In the genomic region with DNA sequence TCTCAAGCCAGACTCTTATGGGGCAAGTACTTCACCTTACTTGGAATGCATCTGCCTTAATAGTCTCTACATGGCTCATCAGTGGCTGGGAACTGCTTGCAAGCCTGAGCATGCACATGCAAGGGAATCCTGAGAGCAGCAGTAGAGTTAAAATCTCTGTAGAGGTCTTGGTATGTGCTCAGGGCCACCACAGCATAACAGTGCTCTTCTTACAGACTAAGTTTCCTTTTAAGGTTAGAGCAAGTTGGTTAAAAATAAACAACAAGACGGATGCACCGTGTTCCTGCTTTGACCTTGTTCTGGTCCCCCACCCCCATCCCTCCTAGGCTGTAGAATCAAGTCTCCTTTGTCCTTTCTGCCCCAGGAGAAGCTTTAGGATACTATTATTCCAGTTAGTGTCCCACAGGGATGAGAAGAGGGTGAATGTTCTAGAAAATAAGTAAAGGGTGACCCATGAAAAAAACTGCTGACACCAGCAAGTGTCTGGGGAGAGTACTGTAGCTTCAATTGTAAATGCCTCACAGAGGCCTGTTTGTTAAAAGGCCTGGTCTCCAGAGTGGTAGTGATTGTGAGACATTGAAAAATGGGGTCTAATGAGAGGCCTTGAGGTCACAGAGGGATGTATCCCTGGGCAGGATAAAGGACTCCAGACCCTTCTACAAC, we compare ENCODE assay signal across 13 mouse cellular contexts. TPM values are rescaled to one million over a fixed set of nuclear protein-coding genes. Genes with fewer than 3 reads are reported as not detected.
A peak's percentile ranks its signal among the peaks of the same experiment; 100 is the strongest.
DNase-seq lines count a peak whose midpoint lies in the region; ATAC-seq and TF ChIP-seq lines count a peak whose summit lies in the region.
"Had no signal": no experiment of that assay in that cellular context is flagged by ENCODE, and none has a peak within 500 bp of the region (broad histone marks: within the 10 kb centered on the region; RNA-seq: fewer than 3 reads in every experiment).

No protein-coding gene starts in this region.

- peaks cover 16% of the 10 kb centered on the region for H3K4me1 ChIP-seq in kidney, embryonic 15.5 days
- no peaks in the 10 kb centered on the region for H3K4me1 ChIP-seq in ES-Bruce4 (ENCODE audit: control insufficient read depth, insufficient read depth, low read length)
- H3K4me1 ChIP-seq in embryonic facial prominence, embryonic 15.5 days = no peaks in the 10 kb centered on the region
- peaks cover 3% of the 10 kb centered on the region; the same call in 1 of the 2 replicates for H3K4me1 ChIP-seq in small intestine, adult 2 months (ENCODE audit: control insufficient read depth, insufficient read depth, insufficient read length, low read length)
- no peaks in the 10 kb centered on the region for H3K4me1 ChIP-seq in midbrain, embryonic 11.5 days (ENCODE audit: control insufficient read depth, insufficient read depth, low read length)
- H3K4me1 ChIP-seq: hindbrain, embryonic 15.5 days had no signal

- H3K27ac ChIP-seq in kidney, embryonic 15.5 days = peak overlapping the region; percentile 62
- peak overlapping the region; percentile 36; the same call in 1 of the 2 replicates for H3K27ac ChIP-seq in ES-Bruce4 (ENCODE audit: insufficient read depth, low read length)
- 0 out of 2 replicates have a peak overlapping the region, but pooled peaks have one; percentile 24 for H3K27ac ChIP-seq in embryonic facial prominence, embryonic 15.5 days (replicated peaks)
- H3K27ac ChIP-seq in small intestine, adult 2 months (ENCODE audit: insufficient read depth, low read depth, low read length) = peak overlapping the region; percentile 69
- H3K27ac ChIP-seq in midbrain, embryonic 11.5 days (ENCODE audit: low read depth, low read length) = no peak overlapping the region
- H3K27ac ChIP-seq: hindbrain, embryonic 15.5 days had no signal

- no peak overlapping the region for H3K9ac ChIP-seq in kidney, embryonic 15.5 days
- no peak overlapping the region for H3K9ac ChIP-seq in ES-Bruce4 (ENCODE audit: low read depth, poor library complexity, severe bottlenecking)
- no peak overlapping the region for H3K9ac ChIP-seq in embryonic facial prominence, embryonic 15.5 days
- H3K9ac ChIP-seq in midbrain, embryonic 11.5 days (ENCODE audit: low read length) = no peak overlapping the region
- H3K9ac ChIP-seq: forebrain, postnatal 0 days; hindbrain, embryonic 15.5 days had no signal

- 6% methylated on average over 2 of the region's 2 CpGs for WGBS in kidney, embryonic 15.5 days
- WGBS in embryonic facial prominence, embryonic 15.5 days = 7% methylated on average over 2 of the region's 2 CpGs
- 37% methylated on average over 2 of the region's 2 CpGs for WGBS in small intestine, adult 2 months
- 72% methylated on average over 2 of the region's 2 CpGs for WGBS in midbrain, embryonic 11.5 days

- no peak overlapping the region for H3K4me3 ChIP-seq in kidney, embryonic 15.5 days (replicated peaks)
- no peak overlapping the region for H3K4me3 ChIP-seq in ES-Bruce4 (ENCODE audit: low read depth, low read length)
- no peak overlapping the region for H3K4me3 ChIP-seq in embryonic facial prominence, embryonic 15.5 days (replicated peaks)
- H3K4me3 ChIP-seq in small intestine, adult 2 months (ENCODE audit: low read depth, low read length) = no peak overlapping the region
- H3K4me3 ChIP-seq in midbrain, embryonic 11.5 days (ENCODE audit: low read depth, low read length) = no peak overlapping the region
- H3K4me3 ChIP-seq: hindbrain, embryonic 15.5 days had no signal

- DNase-seq in kidney, adult 11 months = no peak
- DNase-seq in midbrain, embryonic 11.5 days (ENCODE audit: low spot score, missing footprints) = no peak
- DNase-seq in adipocyte (ENCODE audit: low spot score) = no peak
- DNase-seq: forebrain, postnatal 0 days; left cerebral cortex, postnatal 4 days; lung, postnatal 14 days; right cerebral cortex, adult 18-20 months had no signal

- TF ChIP-seq CTCF in ES-Bruce4 (IDR thresholded peaks at IDR 0.05; ENCODE audit: low read depth, low read length) = no peak
- no peak for TF ChIP-seq CTCF in small intestine, adult 2 months (IDR thresholded peaks at IDR 0.05; ENCODE audit: extremely low read depth, insufficient read length, insufficient replicate concordance, low read depth, low read length)

- TF ChIP-seq POLR2A in ES-Bruce4 (IDR thresholded peaks at IDR 0.05; ENCODE audit: insufficient read depth, low read length) = no peak
- no peak for TF ChIP-seq POLR2A in small intestine, adult 2 months (IDR thresholded peaks at IDR 0.05; ENCODE audit: low read depth, low read length)

- TF ChIP-seq EP300 in ES-Bruce4 (IDR thresholded peaks at IDR 0.05; ENCODE audit: insufficient read depth, low read depth, low read length) = no peak

- H3K4me2 ChIP-seq in kidney, embryonic 15.5 days = no peak overlapping the region
- no peak overlapping the region for H3K4me2 ChIP-seq in embryonic facial prominence, embryonic 15.5 days (replicated peaks)
- H3K4me2 ChIP-seq in midbrain, embryonic 11.5 days = no peak overlapping the region
- H3K4me2 ChIP-seq: hindbrain, embryonic 15.5 days had no signal

- no peaks in the 10 kb centered on the region for H3K27me3 ChIP-seq in kidney, embryonic 15.5 days
- H3K27me3 ChIP-seq in ES-Bruce4 (ENCODE audit: control insufficient read depth, insufficient read depth, low read length, poor library complexity, severe bottlenecking) = no peaks in the 10 kb centered on the region
- H3K27me3 ChIP-seq in embryonic facial prominence, embryonic 15.5 days = no peaks in the 10 kb centered on the region
- no peaks in the 10 kb centered on the region for H3K27me3 ChIP-seq in small intestine, adult 2 months (ENCODE audit: control insufficient read depth, insufficient read depth, low read length)
- H3K27me3 ChIP-seq in midbrain, embryonic 11.5 days (ENCODE audit: control insufficient read depth, insufficient read depth, low read length) = no peaks in the 10 kb centered on the region
- H3K27me3 ChIP-seq: hindbrain, embryonic 15.5 days; Patski had no signal

- ATAC-seq in kidney, embryonic 15.5 days (replicated peaks; ENCODE audit: low FRiP score) = peak; percentile 49; the same call in 1 of the 2 replicates
- ATAC-seq in embryonic facial prominence, embryonic 15.5 days (ENCODE audit: insufficient number of reproducible peaks, low FRiP score, low TSS enrichment, low read depth) = no peak
- ATAC-seq in midbrain, embryonic 11.5 days (ENCODE audit: low FRiP score) = no peak
- ATAC-seq: forebrain, postnatal 0 days; Patski had no signal

- no peaks in the 10 kb centered on the region for H3K9me3 ChIP-seq in kidney, embryonic 15.5 days (replicated peaks)
- H3K9me3 ChIP-seq in ES-Bruce4 (replicated peaks; ENCODE audit: control insufficient read depth, insufficient read depth, low read length, poor library complexity, severe bottlenecking) = no peaks in the 10 kb centered on the region
- H3K9me3 ChIP-seq in embryonic facial prominence, embryonic 15.5 days (replicated peaks) = no peaks in the 10 kb centered on the region
- no peaks in the 10 kb centered on the region for H3K9me3 ChIP-seq in midbrain, embryonic 11.5 days (ENCODE audit: control insufficient read depth, low read length)
- H3K9me3 ChIP-seq: hindbrain, embryonic 15.5 days had no signal

- H3K36me3 ChIP-seq in kidney, embryonic 15.5 days = no peaks in the 10 kb centered on the region
- no peaks in the 10 kb centered on the region for H3K36me3 ChIP-seq in ES-Bruce4 (ENCODE audit: control insufficient read depth, insufficient read depth, low read length, poor library complexity, severe bottlenecking)
- no peaks in the 10 kb centered on the region for H3K36me3 ChIP-seq in embryonic facial prominence, embryonic 15.5 days
- no peaks in the 10 kb centered on the region for H3K36me3 ChIP-seq in small intestine, adult 2 months (ENCODE audit: control insufficient read depth, insufficient read depth, low read length)
- H3K36me3 ChIP-seq in midbrain, embryonic 11.5 days (ENCODE audit: control insufficient read depth, insufficient read depth, low read length) = no peaks in the 10 kb centered on the region
- H3K36me3 ChIP-seq: hindbrain, embryonic 15.5 days had no signal

RNA-seq across cellular contexts. Expression of a gene that starts 31.4 kb away (rescaled TPM):
- 21.9 and 27.0 TPM in 2 replicates for polyA plus RNA-seq in kidney, embryonic 15.5 days (2015; fragmentation: Nextera tagmentation; extraction: Ambion mirVana)
- polyA plus RNA-seq in ES-Bruce4 (2011; ENCODE audit: insufficient read depth, insufficient read length, low read depth, missing spikeins) = 45.8 and 52.0 TPM in 2 replicates
- polyA plus RNA-seq in embryonic facial prominence, embryonic 15.5 days (2015; fragmentation: Nextera tagmentation; extraction: Ambion mirVana) = 18.0 and 22.1 TPM in 2 replicates
- 0.60 and 1.6 TPM in 2 replicates for polyA plus RNA-seq in small intestine, adult 2 months (2012; rRNA removed)
- polyA plus RNA-seq in midbrain, embryonic 11.5 days (2014; fragmentation: Nextera tagmentation; extraction: Ambion mirVana) = 27.1 and 31.0 TPM in 2 replicates
